Mouse (Mus musculus) retina, postnatal 7 days (tissue): Measurements from ENCODE around the gene Lrit2.

Experiments used
- DNase-seq: peaks from one replicate; pipeline ENCODE4 v3.0.0-alpha.2; 2012; ENCODE audit warnings: low read depth, low spot score

Lrit2 gene

DNA sequence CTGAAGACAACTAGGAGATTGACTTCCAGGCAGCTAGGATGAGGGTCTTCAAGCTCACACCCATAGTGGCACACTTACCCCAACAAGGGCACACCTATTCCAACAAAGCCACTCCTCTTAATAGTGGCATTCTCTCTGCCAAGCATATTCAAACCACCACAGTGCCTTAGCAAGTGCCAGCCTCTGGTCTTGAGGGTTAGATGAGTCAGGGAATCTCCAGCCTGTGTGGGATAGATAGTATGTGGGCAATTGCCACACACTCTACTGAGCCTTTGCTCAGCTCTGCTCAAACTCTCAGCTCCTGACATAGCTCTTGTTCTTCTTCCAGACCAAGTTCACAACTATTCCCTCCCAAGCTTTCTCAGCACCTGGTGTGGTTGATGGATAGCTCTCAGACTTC lies 43.6 kb downstream of the Lrit2 start:
- DNase-seq: no peak

GRCm38 (mm10) chr14:37112931-37113330 lies 45.2 kb downstream of the Lrit2 start:
- no peak for DNase-seq

DNA sequence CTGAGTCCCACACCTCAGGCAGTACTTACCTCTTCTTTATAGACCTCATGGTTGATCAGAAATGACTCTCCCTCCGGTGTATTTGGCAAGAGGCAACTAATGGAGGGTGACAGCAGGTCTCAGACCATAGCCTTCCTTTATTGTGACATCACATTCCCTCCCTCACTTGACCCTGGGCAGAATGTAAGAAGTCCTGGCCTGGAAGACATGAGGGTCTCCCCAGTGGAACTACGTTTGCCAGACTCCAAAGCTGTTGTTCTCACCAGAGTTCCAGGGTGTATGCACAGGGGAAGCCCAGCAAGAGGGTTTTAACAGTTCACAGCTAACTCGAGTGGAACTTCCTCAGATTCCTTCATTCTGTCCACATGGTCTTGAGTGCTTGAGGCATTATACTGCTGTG lies 46.2 kb downstream of the Lrit2 start, which contains the start of gene 2610528A11Rik:
Gene 2610528A11Rik (minus strand): TSS at position 101 of the 400 bp plus-strand sequence.
- no peak for DNase-seq

GRCm38 (mm10) chr14:37119233-37119632 lies 51.5 kb downstream of the Lrit2 start:
- DNase-seq: no peak
